Mouse (Mus musculus): ENCODE data around the gene Lipc.

- no peak for TF ChIP-seq POLR2A (IDR thresholded peaks at IDR 0.05; ENCODE audit: insufficient read length, low read depth)
- TF ChIP-seq MAX (IDR thresholded peaks at IDR 0.05; ENCODE audit: low read depth): no peak
- no peak for TF ChIP-seq SRF (IDR thresholded peaks at IDR 0.05; ENCODE audit: control insufficient read depth, insufficient read length, low read depth)
- no peak for TF ChIP-seq E2F4 (IDR thresholded peaks at IDR 0.05; ENCODE audit: insufficient read depth)
- no peak for TF ChIP-seq CEBPB (IDR thresholded peaks at IDR 0.05; ENCODE audit: insufficient read depth, poor library complexity, severe bottlenecking)
Observed at GRCm38 (mm10) chr9:70894201-70894600, 57.8 kb downstream of the Lipc start.

All from myocyte (in vitro differentiated cells).